In the genomic region with DNA sequence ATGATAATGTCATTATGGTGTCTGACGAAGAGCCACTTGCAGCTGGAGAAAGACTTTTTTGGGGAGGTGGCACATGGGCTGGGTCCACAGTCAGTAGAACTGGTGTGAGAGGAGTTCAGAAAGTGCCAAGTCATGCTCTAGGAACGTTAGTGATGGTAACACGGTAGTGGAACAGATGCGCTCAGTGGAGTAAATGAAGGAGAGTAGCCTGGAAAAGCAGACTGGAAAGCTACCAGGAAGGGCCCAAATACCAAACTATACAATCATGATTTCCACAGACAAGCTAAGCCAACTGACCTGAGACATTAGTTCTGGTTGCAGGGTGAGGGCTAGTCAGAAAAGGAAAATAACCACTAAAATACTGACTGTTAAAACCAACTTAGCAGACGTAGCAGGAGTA, we compare ENCODE assay signal across 8 mouse cellular contexts. TPM values are rescaled to one million over a fixed set of nuclear protein-coding genes. Genes with fewer than 3 reads are reported as not detected.
DNase-seq lines count a peak whose midpoint lies in the region; ATAC-seq and TF ChIP-seq lines count a peak whose summit lies in the region.

No protein-coding gene starts in this region.

- H3K27ac ChIP-seq in heart, embryonic 13.5 days (replicated peaks), result 0 out of 2 replicates have a peak overlapping the region, but pooled peaks have one; percentile 15
- H3K27ac ChIP-seq in forebrain, embryonic 10.5 days, result peak overlapping the region; percentile 68; the same call in 1 of the 2 replicates
- H3K27ac ChIP-seq in limb, embryonic 14.5 days (replicated peaks; ENCODE audit: low read depth, low read length), result no peak overlapping the region

- peaks cover 17% of the 10 kb centered on the region for H3K36me3 ChIP-seq in heart, embryonic 13.5 days
- peaks cover 28% of the 10 kb centered on the region for H3K36me3 ChIP-seq in forebrain, embryonic 10.5 days (replicated peaks)
- H3K36me3 ChIP-seq in limb, embryonic 14.5 days (ENCODE audit: control insufficient read depth, insufficient read depth, low read length), result peaks cover 17% of the 10 kb centered on the region

- DNase-seq in heart, postnatal 25 days (ENCODE audit: low spot score), result no peak
- peak; percentile 82 for DNase-seq in NIH3T3 (ENCODE audit: low read depth)
- DNase-seq in forebrain, embryonic 10.5 days (ENCODE audit: extremely low spot score, low spot score), result no peak
- DNase-seq in limb, embryonic 14.5 days (ENCODE audit: low spot score), result no peak
- DNase-seq in spleen, postnatal 10 days (ENCODE audit: low spot score in 2 of 2), result peak; percentile 51 to 52
- no peak for DNase-seq in urinary bladder, adult 18-20 months (ENCODE audit: low spot score in 2 of 2)

- no peaks in the 10 kb centered on the region for H3K9me3 ChIP-seq in heart, embryonic 13.5 days
- H3K9me3 ChIP-seq in forebrain, embryonic 10.5 days, result no peaks in the 10 kb centered on the region
- no peaks in the 10 kb centered on the region for H3K9me3 ChIP-seq in limb, embryonic 14.5 days (ENCODE audit: control insufficient read depth, low read length)

- intact Hi-C loops in heart, postnatal 25 days (cut with DNase I), result no loop called here

- peaks cover 37% of the 10 kb centered on the region for H3K4me1 ChIP-seq in heart, embryonic 13.5 days
- H3K4me1 ChIP-seq in forebrain, embryonic 10.5 days, result peaks cover 29% of the 10 kb centered on the region
- H3K4me1 ChIP-seq in limb, embryonic 14.5 days (ENCODE audit: control insufficient read depth, insufficient read depth, low read length), result peaks cover 12% of the 10 kb centered on the region

- 32% methylated on average over 5 of the region's 5 CpGs for WGBS in heart, embryonic 13.5 days
- 63% methylated on average over 5 of the region's 5 CpGs for WGBS in forebrain, embryonic 10.5 days
- 45% methylated on average over 5 of the region's 5 CpGs for WGBS in limb, embryonic 14.5 days

- peaks cover 20% of the 10 kb centered on the region for H3K27me3 ChIP-seq in heart, embryonic 13.5 days (replicated peaks)
- peaks cover 25% of the 10 kb centered on the region for H3K27me3 ChIP-seq in forebrain, embryonic 10.5 days (ENCODE audit: poor library complexity, severe bottlenecking)
- peaks cover 18% of the 10 kb centered on the region for H3K27me3 ChIP-seq in limb, embryonic 14.5 days (ENCODE audit: control insufficient read depth, insufficient read depth, low read length)

- H3K4me2 ChIP-seq in heart, embryonic 13.5 days, result peak overlapping the region; percentile 85
- peak overlapping the region; percentile 70 for H3K4me2 ChIP-seq in limb, embryonic 14.5 days (replicated peaks; ENCODE audit: low read depth, low read length, severe bottlenecking)

- no peak for TF ChIP-seq POLR2A in limb, embryonic 14.5 days (IDR thresholded peaks at IDR 0.05; ENCODE audit: borderline replicate concordance, extremely low read depth, insufficient read depth, insufficient read length)

- peak overlapping the region; percentile 96 for H3K9ac ChIP-seq in heart, embryonic 13.5 days
- H3K9ac ChIP-seq in limb, embryonic 14.5 days (ENCODE audit: low read depth, low read length, severe bottlenecking), result peak overlapping the region; percentile 90

- peak overlapping the region; percentile 93 for H3K4me3 ChIP-seq in heart, embryonic 13.5 days
- peak overlapping the region; percentile 93 for H3K4me3 ChIP-seq in forebrain, embryonic 10.5 days
- H3K4me3 ChIP-seq in limb, embryonic 14.5 days (replicated peaks; ENCODE audit: low read length), result peak overlapping the region; percentile 87

- ATAC-seq in heart, embryonic 13.5 days (ENCODE audit: extremely low read depth, insufficient number of reproducible peaks, low FRiP score, low TSS enrichment), result no peak
- no peak for ATAC-seq in limb, embryonic 14.5 days (ENCODE audit: low FRiP score, low read depth)
- ATAC-seq in inflammation-experienced regulatory T-cells, adult 6 months, result no peak

RNA-seq across cellular contexts. Expression of gene Cutal, which starts 4.5 kb away (rescaled TPM):
- polyA plus RNA-seq in heart, embryonic 13.5 days (2015; fragmentation: Nextera tagmentation; extraction: Ambion mirVana), result 0.14 and 0.20 TPM in 2 replicates
- under 1 TPM; 0.57 to 0.98 TPM for total RNA-seq in heart, postnatal 25 days (2021)
- polyA plus RNA-seq in forebrain, embryonic 10.5 days (2016; fragmentation: Nextera tagmentation; extraction: Ambion mirVana), result 0.06 and 0.26 TPM in 2 replicates
- 0.06 TPM in 1 of 2 replicates, not detected in the other for polyA plus RNA-seq in limb, embryonic 14.5 days (2012; rRNA removed)
- polyA plus RNA-seq in limb, embryonic 14.5 days (2014; fragmentation: Nextera tagmentation; extraction: Ambion mirVana), result not detected in 2 replicates
- not detected for polyA plus RNA-seq in inflammation-experienced regulatory T-cells, adult 6 months (2017; shearing (Covaris generic))

RNA-seq across cellular contexts. Expression of gene Psmd5, which starts 5.1 kb away (rescaled TPM):
- 58.2 and 59.0 TPM in 2 replicates for polyA plus RNA-seq in heart, embryonic 13.5 days (2015; fragmentation: Nextera tagmentation; extraction: Ambion mirVana)
- total RNA-seq in heart, postnatal 25 days (2021), result 10 to 100 TPM; 11.9 to 16.3 TPM
- 127 and 135 TPM in 2 replicates for polyA plus RNA-seq in forebrain, embryonic 10.5 days (2016; fragmentation: Nextera tagmentation; extraction: Ambion mirVana)
- polyA plus RNA-seq in limb, embryonic 14.5 days (2012; rRNA removed), result 39.4 and 50.5 TPM in 2 replicates
- polyA plus RNA-seq in limb, embryonic 14.5 days (2014; fragmentation: Nextera tagmentation; extraction: Ambion mirVana), result 103 and 105 TPM in 2 replicates
- polyA plus RNA-seq in inflammation-experienced regulatory T-cells, adult 6 months (2017; shearing (Covaris generic)), result 10 to 100 TPM; 60.2 to 83.4 (median 72.6) TPM

RNA-seq across cellular contexts. Expression of gene Gm34653, which starts 36.9 kb away (rescaled TPM):
- polyA plus RNA-seq in heart, embryonic 13.5 days (2015; fragmentation: Nextera tagmentation; extraction: Ambion mirVana), result not detected in 2 replicates
- not detected for total RNA-seq in heart, postnatal 25 days (2021)
- polyA plus RNA-seq in forebrain, embryonic 10.5 days (2016; fragmentation: Nextera tagmentation; extraction: Ambion mirVana), result not detected in 2 replicates
- polyA plus RNA-seq in limb, embryonic 14.5 days (2012; rRNA removed), result 0.04 and 0.05 TPM in 2 replicates
- not detected in 2 replicates for polyA plus RNA-seq in limb, embryonic 14.5 days (2014; fragmentation: Nextera tagmentation; extraction: Ambion mirVana)
- polyA plus RNA-seq in inflammation-experienced regulatory T-cells, adult 6 months (2017; shearing (Covaris generic)), result not detected

RNA-seq across cellular contexts. Expression of gene Fbxw2, which starts 43.6 kb away (rescaled TPM):
- polyA plus RNA-seq in heart, embryonic 13.5 days (2015; fragmentation: Nextera tagmentation; extraction: Ambion mirVana), result 55.0 and 66.1 TPM in 2 replicates
- 10 to 100 TPM; 41.9 to 45.2 TPM for total RNA-seq in heart, postnatal 25 days (2021)
- 78.7 and 80.9 TPM in 2 replicates for polyA plus RNA-seq in forebrain, embryonic 10.5 days (2016; fragmentation: Nextera tagmentation; extraction: Ambion mirVana)
- 55.1 and 57.8 TPM in 2 replicates for polyA plus RNA-seq in limb, embryonic 14.5 days (2012; rRNA removed)
- 68.3 and 83.9 TPM in 2 replicates for polyA plus RNA-seq in limb, embryonic 14.5 days (2014; fragmentation: Nextera tagmentation; extraction: Ambion mirVana)
- polyA plus RNA-seq in inflammation-experienced regulatory T-cells, adult 6 months (2017; shearing (Covaris generic)), result 10 to 100 TPM; 62.7 to 77.2 (median 72.8) TPM

RNA-seq across cellular contexts. Expression of gene Phf19, which starts 44.1 kb away (rescaled TPM):
- 3.0 and 3.2 TPM in 2 replicates for polyA plus RNA-seq in heart, embryonic 13.5 days (2015; fragmentation: Nextera tagmentation; extraction: Ambion mirVana)
- 1 to 10 TPM in 1 of 2 experiments, under 1 TPM in 1; 0.70 to 1.1 TPM for total RNA-seq in heart, postnatal 25 days (2021)
- 2.7 and 3.0 TPM in 2 replicates for polyA plus RNA-seq in forebrain, embryonic 10.5 days (2016; fragmentation: Nextera tagmentation; extraction: Ambion mirVana)
- 7.9 and 8.7 TPM in 2 replicates for polyA plus RNA-seq in limb, embryonic 14.5 days (2012; rRNA removed)
- polyA plus RNA-seq in limb, embryonic 14.5 days (2014; fragmentation: Nextera tagmentation; extraction: Ambion mirVana), result 4.7 and 8.0 TPM in 2 replicates
- 1 to 10 TPM; 1.1 to 3.9 (median 1.2) TPM for polyA plus RNA-seq in inflammation-experienced regulatory T-cells, adult 6 months (2017; shearing (Covaris generic))

Comparison
In these comparisons a context has a peak if more than half of its experiments do, and no peak if none do; other contexts are left out.
1. DNase-seq: peak in NIH3T3 (single experiment) and spleen, postnatal 10 days (2 of 2); none in heart, postnatal 25 days (single experiment), forebrain, embryonic 10.5 days (single experiment), limb, embryonic 14.5 days (single experiment) and urinary bladder, adult 18-20 months (0 of 2).
2. Peak in every context shown above with its lines, with median percentiles within 50 percentile points of each other: H3K4me3 ChIP-seq.